Mouse (Mus musculus) midbrain, embryonic 12.5 days (tissue): ENCODE results near the gene Klk9. TPM values are rescaled to one million over a fixed set of nuclear protein-coding genes. Genes with fewer than 3 reads are reported as not detected.

Experiments used
- ATAC-seq: fragments of 200-750 bp; cut with Nextera tagmentation; 2 replicates; pipeline ENCODE4 v1.8.0; 2017; ENCODE audit warnings: low read depth, moderate TSS enrichment, moderate library complexity; ENCODE audit not compliant: low FRiP score
- H3K27ac ChIP-seq: fragments of 300-500 bp; sonication (generic); replicated peaks from 2 replicates; pipeline ENCODE4 v1.5.1; 2016; ENCODE audit warnings: mild to moderate bottlenecking
- H3K27me3 ChIP-seq: fragments of 300-500 bp; sonication (generic); 2 replicates; pipeline ENCODE4 v1.6.1; 2016; ENCODE audit warnings: mild to moderate bottlenecking
- H3K36me3 ChIP-seq: fragments of 300-500 bp; sonication (generic); 2 replicates; pipeline ENCODE4 v1.6.1; 2016
- H3K4me1 ChIP-seq: fragments of 300-500 bp; sonication (generic); 2 replicates; pipeline ENCODE4 v1.6.1; 2016
- H3K4me2 ChIP-seq: fragments of 300-500 bp; sonication (generic); replicated peaks from 2 replicates; pipeline ENCODE4 v1.6.1; 2016; ENCODE audit warnings: mild to moderate bottlenecking, moderate library complexity
- H3K4me3 ChIP-seq: fragments of 300-500 bp; sonication (generic); 2 replicates; pipeline ENCODE4 v1.5.1; 2016; ENCODE audit warnings: mild to moderate bottlenecking
- H3K9ac ChIP-seq: fragments of 300-500 bp; sonication (generic); replicated peaks from 2 replicates; pipeline ENCODE4 v1.6.1; 2016; ENCODE audit warnings: mild to moderate bottlenecking, moderate library complexity
- H3K9me3 ChIP-seq: fragments of 300-500 bp; sonication (generic); 2 replicates; pipeline ENCODE4 v1.6.1; 2016; ENCODE audit warnings: mild to moderate bottlenecking
- WGBS: fragments of 180-500 bp; shearing (Covaris S2); methylation state at CpG from one replicate; pipeline ENCODE4 v1.1.7; 2016; 5-methylcytosine and 5-hydroxymethylcytosine counted together
- polyA plus RNA-seq: library from polyadenylated mRNA; unstranded; fragments of >200 nt; fragmentation: Nextera tagmentation; extraction: Ambion mirVana; gene quantifications from 2 replicates; pipeline ENCODE4 v1.2.1, GENCODE M21; 2016

Klk9 gene
- not detected in 2 replicates for polyA plus RNA-seq

- H3K4me3 ChIP-seq, result no peak within 1 kb of the TSS
- peaks cover 3% of the 10 kb centered on the region; the same call in 1 of the 2 replicates for H3K4me1 ChIP-seq
- H3K9ac ChIP-seq, result no peak within 1 kb of the TSS
- no peak within 1 kb of the TSS for H3K27ac ChIP-seq
- 71% methylated on average over 7 of the region's 7 CpGs for WGBS
- peaks cover 21% of the 10 kb centered on the region for H3K27me3 ChIP-seq
- ATAC-seq, result no peak
- no peak within 1 kb of the TSS for H3K4me2 ChIP-seq
- no peaks in the 10 kb centered on the region for H3K9me3 ChIP-seq
- no peaks in the 10 kb centered on the region for H3K36me3 ChIP-seq
Measured at GRCm38 (mm10) chr7:43791591-43791990, at the start of gene Klk9. Gene Klk9 (plus strand): TSS chr7:43791891.

DNA sequence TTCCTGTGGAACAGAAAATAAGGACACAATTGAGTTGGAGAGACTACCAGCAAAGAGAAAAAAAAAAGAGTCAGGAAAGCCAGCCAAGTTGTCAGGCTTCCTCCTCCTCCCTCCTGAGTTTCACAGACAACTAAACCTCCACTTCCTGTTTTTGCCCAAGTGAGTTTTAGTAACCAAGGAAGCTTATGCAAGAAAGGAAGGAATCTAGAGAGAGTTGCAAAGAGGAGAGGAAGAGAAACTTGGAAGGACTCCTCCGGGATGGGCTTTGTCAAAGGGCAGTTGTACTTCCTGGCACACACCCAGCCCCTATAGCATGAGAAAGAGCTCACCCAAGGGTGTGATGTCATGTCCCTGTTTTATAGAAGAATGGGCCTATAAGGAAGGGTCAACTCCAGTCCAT, 43.9 kb upstream of the Klk9 start:
- no peak overlapping the region for H3K27ac ChIP-seq
- H3K4me3 ChIP-seq, result no peak overlapping the region
- ATAC-seq, result no peak
- no peak overlapping the region for H3K4me2 ChIP-seq
- H3K27me3 ChIP-seq, result no peaks in the 10 kb centered on the region
- H3K9me3 ChIP-seq, result no peaks in the 10 kb centered on the region
- 50% methylated on average over 1 of the region's 1 CpGs for WGBS
- no peaks in the 10 kb centered on the region for H3K36me3 ChIP-seq
- no peak overlapping the region for H3K9ac ChIP-seq
- no peaks in the 10 kb centered on the region for H3K4me1 ChIP-seq

DNA sequence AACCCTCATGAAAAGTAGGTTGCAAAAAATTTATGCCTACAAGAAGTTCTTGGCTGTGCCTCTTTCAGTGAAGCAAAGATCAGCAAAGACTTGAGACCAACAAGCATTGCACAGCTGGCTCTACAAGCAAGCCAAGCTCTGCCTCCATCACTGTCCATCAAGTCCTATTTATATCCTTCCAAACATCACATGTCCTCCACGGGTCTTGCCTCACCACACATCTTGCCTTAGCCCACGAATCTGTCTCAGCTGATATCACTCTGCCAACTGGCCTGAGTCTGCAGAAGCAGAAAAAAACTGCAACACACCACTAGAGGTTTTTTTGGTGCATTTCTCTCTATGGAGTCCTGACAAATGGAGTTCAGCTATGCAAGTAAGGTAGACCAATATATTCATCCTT, 38.9 kb upstream of the Klk9 start:
- no peaks in the 10 kb centered on the region for H3K36me3 ChIP-seq
- no peak overlapping the region for H3K9ac ChIP-seq
- H3K9me3 ChIP-seq, result no peaks in the 10 kb centered on the region
- WGBS, result 68% methylated on average over 2 of the region's 2 CpGs
- no peak overlapping the region for H3K4me3 ChIP-seq
- ATAC-seq, result no peak
- H3K4me2 ChIP-seq, result no peak overlapping the region
- no peak overlapping the region for H3K27ac ChIP-seq
- H3K4me1 ChIP-seq, result no peaks in the 10 kb centered on the region
- H3K27me3 ChIP-seq, result no peaks in the 10 kb centered on the region

DNA sequence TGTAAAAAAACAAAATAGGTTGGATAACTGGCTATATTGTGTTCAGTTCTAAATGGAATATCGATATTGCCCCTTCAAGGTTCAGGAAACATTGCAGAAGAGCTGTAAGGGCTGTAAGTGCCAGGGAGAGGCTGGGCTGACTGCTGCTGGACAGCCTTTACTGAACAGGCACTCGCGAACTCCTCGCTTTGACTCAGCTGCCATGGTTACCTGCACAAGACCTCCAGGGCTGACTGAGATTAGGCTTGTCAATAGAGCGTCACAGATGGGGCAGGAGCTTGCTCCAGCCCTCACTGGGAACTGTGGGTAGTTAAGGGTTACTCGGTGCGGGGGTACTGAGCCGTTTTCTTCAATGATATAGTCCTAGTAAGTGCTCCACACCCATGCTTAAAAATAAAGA, 25.2 kb upstream of the Klk9 start:
- Histone ChIP-seq H3K4me1 (no peaks in the 10 kb centered on the region), H3K27ac (no peak overlapping the region), H3K4me2 (no peak overlapping the region), H3K9ac (no peak overlapping the region), H3K9me3 (no peaks in the 10 kb centered on the region), H3K36me3 (no peaks in the 10 kb centered on the region), H3K27me3 (no peaks in the 10 kb centered on the region), H3K4me3 (no peak overlapping the region)
- no peak for ATAC-seq
- 41% methylated on average over 8 of the region's 8 CpGs for WGBS

- no peaks in the 10 kb centered on the region for H3K9me3 ChIP-seq
- no peak within 1 kb of the TSS for H3K4me3 ChIP-seq
- H3K27me3 ChIP-seq, result no peaks in the 10 kb centered on the region
- no peaks in the 10 kb centered on the region for H3K36me3 ChIP-seq
- H3K4me1 ChIP-seq, result no peaks in the 10 kb centered on the region
- no peak for ATAC-seq
- H3K4me2 ChIP-seq, result no peak within 1 kb of the TSS
- no peak within 1 kb of the TSS for H3K27ac ChIP-seq
- no peak within 1 kb of the TSS for H3K9ac ChIP-seq
- 81% methylated on average over 4 of the region's 4 CpGs for WGBS
Measured at GRCm38 (mm10) chr7:43768597-43768996, 23.1 kb upstream of the Klk9 start, which contains the start of gene Klk12. Gene Klk12 (plus strand): TSS chr7:43768897.

DNA sequence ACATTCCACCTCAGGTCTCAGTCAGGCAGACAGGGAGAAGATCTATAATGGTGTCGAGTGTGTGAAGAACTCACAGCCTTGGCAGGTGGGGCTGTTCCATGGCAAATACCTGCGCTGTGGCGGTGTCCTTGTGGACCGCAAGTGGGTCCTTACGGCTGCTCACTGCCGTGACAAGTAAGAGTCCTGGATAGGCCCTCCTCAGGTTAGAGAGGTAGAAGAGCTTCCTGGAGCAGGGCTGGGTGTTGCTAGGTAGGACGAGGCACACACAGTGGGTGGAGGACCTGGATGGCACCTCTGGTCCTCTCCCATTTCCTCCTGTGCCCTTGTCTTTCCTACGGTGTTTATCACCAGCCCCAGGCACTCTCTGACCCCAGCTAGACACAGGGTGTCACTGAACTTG, 22.1 kb upstream of the Klk9 start:
- WGBS, result 89% methylated on average over 8 of the region's 8 CpGs
- Histone ChIP-seq H3K9ac (no peak overlapping the region), H3K27me3 (no peaks in the 10 kb centered on the region), H3K27ac (no peak overlapping the region), H3K4me2 (no peak overlapping the region), H3K4me1 (no peaks in the 10 kb centered on the region), H3K36me3 (no peaks in the 10 kb centered on the region), H3K4me3 (no peak overlapping the region), H3K9me3 (no peaks in the 10 kb centered on the region)
- ATAC-seq, result no peak

DNA sequence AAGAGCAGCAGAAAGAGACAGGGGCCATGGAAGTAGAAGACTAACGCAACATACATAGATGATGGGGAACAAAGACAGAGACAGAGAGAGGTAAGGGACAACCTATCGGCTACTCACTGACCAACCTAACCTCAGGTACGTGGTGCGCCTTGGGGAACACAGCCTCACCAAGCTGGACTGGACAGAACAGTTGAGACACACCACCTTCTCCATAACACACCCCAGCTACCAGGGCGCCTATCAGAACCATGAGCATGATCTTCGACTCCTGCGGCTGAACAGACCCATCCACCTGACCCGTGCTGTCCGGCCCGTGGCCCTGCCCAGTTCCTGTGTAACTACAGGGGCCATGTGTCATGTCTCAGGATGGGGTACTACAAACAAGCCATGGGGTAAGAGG, 21.0 kb upstream of the Klk9 start:
- ATAC-seq, result no peak
- Histone ChIP-seq H3K36me3 (no peaks in the 10 kb centered on the region), H3K4me3 (no peak overlapping the region), H3K27me3 (no peaks in the 10 kb centered on the region; the same call in 1 of the 2 replicates), H3K9me3 (no peaks in the 10 kb centered on the region), H3K4me2 (no peak overlapping the region), H3K4me1 (peaks cover 8% of the 10 kb centered on the region; the same call in 1 of the 2 replicates), H3K9ac (no peak overlapping the region), H3K27ac (no peak overlapping the region)
- WGBS, result 94% methylated on average over 10 of the region's 10 CpGs

DNA sequence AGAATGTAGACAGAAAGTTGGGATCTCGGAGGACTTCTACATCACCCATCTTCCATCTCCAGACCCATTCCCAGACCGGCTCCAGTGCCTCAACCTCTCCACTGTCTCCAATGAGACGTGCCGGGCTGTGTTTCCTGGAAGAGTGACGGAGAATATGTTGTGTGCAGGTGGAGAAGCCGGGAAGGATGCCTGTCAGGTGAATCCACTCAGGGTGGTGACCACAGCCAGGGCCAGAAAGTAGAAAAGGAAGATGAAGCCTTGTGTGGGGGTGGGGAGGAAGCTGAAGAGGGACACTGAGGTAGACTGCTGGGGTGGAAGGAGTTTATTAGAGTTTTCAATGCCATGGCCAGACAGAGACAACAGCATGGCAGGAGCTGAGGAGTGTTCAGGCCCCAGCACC, 19.8 kb upstream of the Klk9 start:
- H3K9ac ChIP-seq, result no peak overlapping the region
- peaks cover 8% of the 10 kb centered on the region; the same call in 1 of the 2 replicates for H3K4me1 ChIP-seq
- no peaks in the 10 kb centered on the region; the same call in 1 of the 2 replicates for H3K27me3 ChIP-seq
- 93% methylated on average over 6 of the region's 6 CpGs for WGBS
- H3K27ac ChIP-seq, result no peak overlapping the region
- H3K4me2 ChIP-seq, result no peak overlapping the region
- ATAC-seq, result no peak
- no peaks in the 10 kb centered on the region for H3K36me3 ChIP-seq
- no peaks in the 10 kb centered on the region for H3K9me3 ChIP-seq
- H3K4me3 ChIP-seq, result no peak overlapping the region

- 75% methylated on average over 3 of the region's 3 CpGs for WGBS
Measured at GRCm38 (mm10) chr7:43772901-43773300, 18.8 kb upstream of the Klk9 start.

DNA sequence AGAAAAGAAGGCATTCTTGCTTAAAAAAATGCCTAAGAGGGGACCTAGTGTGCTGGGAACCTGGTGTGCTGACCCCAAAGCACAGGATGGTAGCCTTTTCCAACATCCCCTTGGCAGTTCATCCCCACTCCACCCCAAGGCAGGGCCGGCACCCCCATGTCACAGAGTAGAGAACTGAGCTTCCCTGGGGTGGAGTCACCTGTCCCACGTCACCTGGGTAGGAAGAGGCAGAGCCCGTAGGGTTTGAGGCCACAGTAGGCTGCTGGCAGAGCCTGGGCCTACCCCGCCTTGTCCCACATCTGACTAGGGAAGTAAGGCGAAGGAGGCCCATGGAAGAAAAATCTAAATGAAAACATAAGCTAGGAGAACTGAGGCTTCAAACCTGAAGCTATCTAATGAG, 17.3 kb upstream of the Klk9 start, which contains the start of gene Klk11:
Klk11 (plus strand) TSS at position 241 of the 400 bp plus-strand sequence.
- no peak for ATAC-seq
- WGBS, result 92% methylated on average over 5 of the region's 5 CpGs
- H3K9me3 ChIP-seq, result no peaks in the 10 kb centered on the region
- H3K4me1 ChIP-seq, result peaks cover 8% of the 10 kb centered on the region; the same call in 1 of the 2 replicates
- H3K4me3 ChIP-seq, result no peak within 1 kb of the TSS
- H3K27ac ChIP-seq, result no peak within 1 kb of the TSS
- no peaks in the 10 kb centered on the region; the same call in 1 of the 2 replicates for H3K27me3 ChIP-seq
- no peaks in the 10 kb centered on the region for H3K36me3 ChIP-seq
- H3K9ac ChIP-seq, result no peak within 1 kb of the TSS
- no peak within 1 kb of the TSS for H3K4me2 ChIP-seq

More at GRCm38 (mm10) chr7:43772901-43773300, 18.8 kb upstream of the Klk9 start:
- H3K27ac ChIP-seq, result no peak overlapping the region
- H3K4me3 ChIP-seq, result no peak overlapping the region
- no peak overlapping the region for H3K4me2 ChIP-seq
- no peak overlapping the region for H3K9ac ChIP-seq
- no peaks in the 10 kb centered on the region for H3K36me3 ChIP-seq
- no peaks in the 10 kb centered on the region for H3K9me3 ChIP-seq
- H3K27me3 ChIP-seq, result no peaks in the 10 kb centered on the region; the same call in 1 of the 2 replicates
- H3K4me1 ChIP-seq, result peaks cover 8% of the 10 kb centered on the region; the same call in 1 of the 2 replicates
- no peak for ATAC-seq

- peaks cover 8% of the 10 kb centered on the region; the same call in 1 of the 2 replicates for H3K4me1 ChIP-seq
- H3K27ac ChIP-seq, result no peak overlapping the region
- H3K27me3 ChIP-seq, result no peaks in the 10 kb centered on the region; the same call in 1 of the 2 replicates
- H3K36me3 ChIP-seq, result no peaks in the 10 kb centered on the region
- H3K9ac ChIP-seq, result no peak overlapping the region
- H3K4me3 ChIP-seq, result no peak overlapping the region
- 52% methylated on average over 5 of the region's 6 CpGs for WGBS
- H3K9me3 ChIP-seq, result no peaks in the 10 kb centered on the region
- H3K4me2 ChIP-seq, result no peak overlapping the region
- peak; percentile 53 for ATAC-seq
Measured at GRCm38 (mm10) chr7:43774802-43775201, 16.9 kb upstream of the Klk9 start.

DNA sequence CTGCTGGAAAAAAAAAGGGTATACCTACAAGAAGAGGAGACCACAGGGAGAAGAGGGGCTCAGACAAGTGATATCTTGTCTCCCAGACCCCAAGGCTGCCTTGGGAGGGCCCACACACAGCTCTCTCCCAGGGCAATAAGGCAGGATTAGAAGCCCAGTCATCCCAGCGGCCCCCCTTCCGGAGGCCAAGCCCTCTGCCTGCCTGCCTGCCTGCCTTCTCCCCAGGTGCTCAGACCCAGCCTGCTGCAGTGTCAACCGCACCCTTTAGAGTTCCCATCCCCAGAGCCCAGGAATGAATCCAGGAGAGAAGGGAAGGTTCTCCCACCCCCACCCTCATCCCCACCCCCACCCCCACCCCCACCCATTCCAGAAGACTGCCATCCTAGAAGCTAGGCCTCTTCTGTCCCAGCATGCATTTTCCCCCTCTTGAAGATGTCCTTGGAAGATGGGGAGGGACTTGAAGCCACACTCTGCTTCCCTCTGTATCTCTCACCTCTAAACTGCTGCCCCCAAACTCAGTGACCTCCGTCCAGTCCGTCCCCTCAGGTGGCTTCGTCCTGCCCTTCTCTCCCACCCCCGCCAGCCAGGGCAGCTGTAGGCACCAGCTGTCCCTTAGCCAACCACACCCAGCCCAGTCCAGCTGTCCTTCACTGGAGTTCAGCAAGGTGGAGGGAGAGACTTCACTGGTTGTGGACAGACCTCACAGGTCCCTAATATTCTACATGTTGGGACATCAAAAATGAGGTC, 16.2 kb upstream of the Klk9 start:
- no peaks in the 10 kb centered on the region for H3K36me3 ChIP-seq
- H3K4me2 ChIP-seq, result no peak overlapping the region
- H3K27ac ChIP-seq, result no peak overlapping the region
- ATAC-seq, result peak; percentile 36; the same call in 1 of the 2 replicates
- H3K4me3 ChIP-seq, result no peak overlapping the region
- 47% methylated on average over 7 of the region's 7 CpGs for WGBS
- H3K27me3 ChIP-seq, result no peaks in the 10 kb centered on the region; the same call in 1 of the 2 replicates
- H3K4me1 ChIP-seq, result peaks cover 8% of the 10 kb centered on the region; the same call in 1 of the 2 replicates
- H3K9me3 ChIP-seq, result no peaks in the 10 kb centered on the region
- no peak overlapping the region for H3K9ac ChIP-seq
